Mouse (Mus musculus): Measurements from ENCODE around the gene Rapgef5.
A peak's percentile ranks its signal among the peaks of the same experiment; 100 is the strongest.

Gene Rapgef5

DNA sequence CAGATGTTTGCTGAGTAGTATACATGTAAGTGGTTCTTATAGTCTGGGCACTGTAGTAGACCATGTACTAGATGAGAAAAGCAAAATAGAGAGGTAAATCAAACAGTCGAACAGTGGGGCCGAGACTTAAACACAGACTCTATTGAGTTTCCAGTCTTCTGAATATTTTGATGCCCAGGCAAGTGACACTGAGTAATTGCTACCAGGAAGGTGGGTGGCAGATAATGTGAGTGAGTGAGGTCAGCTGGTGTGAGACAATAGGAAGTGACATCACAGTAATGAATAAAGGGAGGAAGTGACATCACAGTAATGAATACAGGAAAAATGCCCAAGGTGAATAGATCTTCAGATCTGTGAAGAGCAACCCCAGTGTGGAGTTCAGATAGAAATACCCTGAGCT, at the start of gene Rapgef5:
Gene Rapgef5, plus strand, starts transcription at position 301 of the 400 bp plus-strand sequence.
- no peak for TF ChIP-seq GATA4 (IDR thresholded peaks at IDR 0.05; ENCODE audit: insufficient replicate concordance, low read length)

DNA sequence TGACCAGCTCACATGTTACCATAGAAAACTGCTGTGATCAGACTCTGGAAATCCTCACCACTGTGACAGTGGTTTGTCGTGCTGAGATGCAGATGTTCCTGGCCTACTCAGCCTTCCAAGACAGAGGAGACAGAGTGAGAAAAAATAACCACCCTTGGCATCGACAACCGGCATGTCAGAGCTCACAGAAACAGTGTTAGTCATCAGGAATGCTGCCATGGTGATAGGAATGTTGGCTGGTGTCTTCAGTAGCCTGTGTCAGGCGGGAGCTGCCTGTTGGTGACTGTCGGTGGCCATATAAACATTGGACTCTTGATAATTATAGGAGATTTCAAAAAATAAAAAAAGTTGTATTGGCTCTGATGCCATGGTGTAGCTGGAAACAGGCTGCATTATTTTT, 48.0 kb upstream of the Rapgef5 start:
- TF ChIP-seq GATA4 (IDR thresholded peaks at IDR 0.05; ENCODE audit: insufficient replicate concordance, low read length) = no peak

DNA sequence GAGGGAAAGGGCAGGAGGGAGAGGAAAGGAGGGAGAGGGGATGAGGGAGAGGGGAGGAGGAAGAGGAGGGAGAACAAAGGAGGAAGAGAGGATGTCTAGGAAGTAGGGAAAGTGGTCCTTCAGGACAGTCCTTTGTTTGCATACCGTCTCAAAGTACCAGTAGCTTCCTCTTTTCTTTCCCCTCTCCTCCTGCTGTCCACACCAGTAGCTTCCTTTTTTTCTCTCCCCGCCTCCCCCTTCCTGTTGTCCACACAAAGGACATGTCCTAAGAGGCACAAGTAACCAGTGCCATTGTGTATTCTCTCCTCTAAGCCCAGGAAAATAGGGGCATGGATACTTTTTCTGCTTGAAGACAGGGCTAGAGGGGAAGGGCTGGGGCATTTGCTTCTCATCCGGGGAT, 37.3 kb upstream of the Rapgef5 start:
- TF ChIP-seq GATA4 (IDR thresholded peaks at IDR 0.05; ENCODE audit: insufficient replicate concordance, low read length) = no peak

DNA sequence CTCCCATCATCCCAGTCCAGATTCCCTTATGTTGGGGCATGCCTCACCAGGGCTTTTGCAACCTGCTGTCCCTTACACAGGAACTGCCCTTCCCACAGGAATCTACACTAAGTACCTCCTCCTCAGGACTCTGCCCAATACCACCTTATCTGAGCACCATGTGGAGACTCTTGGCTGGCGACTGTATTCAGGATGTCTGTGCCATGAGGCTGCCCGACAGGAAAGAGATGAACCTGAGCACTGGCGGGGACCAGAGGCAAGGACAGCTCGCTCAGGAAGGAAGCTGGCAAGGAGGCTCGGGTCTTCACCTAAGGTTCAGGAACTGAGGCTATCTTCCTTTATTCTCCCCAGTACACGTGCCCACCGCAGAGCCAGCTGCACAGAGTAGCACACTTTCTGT, 36.6 kb upstream of the Rapgef5 start:
- TF ChIP-seq GATA4 (IDR thresholded peaks at IDR 0.05; ENCODE audit: insufficient replicate concordance, low read length) = peak; percentile 47; the same call in 1 of the 2 replicates

DNA sequence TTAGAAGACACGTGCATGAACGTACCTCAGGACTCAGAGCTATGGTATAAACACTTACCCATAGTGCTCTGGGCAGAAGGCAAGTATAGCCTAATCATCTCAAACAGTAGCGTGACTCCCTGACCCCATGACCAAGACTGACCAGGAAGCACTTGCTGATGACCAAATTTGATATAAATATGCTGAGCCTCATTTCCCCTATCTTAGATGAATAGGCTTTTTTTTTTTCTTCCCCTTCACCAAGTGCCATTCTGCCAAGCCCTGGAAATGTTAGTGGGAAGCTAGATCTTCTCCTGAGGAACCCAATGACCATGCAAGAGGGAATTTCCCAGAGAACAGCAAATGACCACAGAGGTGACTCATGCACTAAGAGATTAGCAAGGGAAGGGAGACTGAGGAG, 35.3 kb upstream of the Rapgef5 start:
- TF ChIP-seq GATA4 (IDR thresholded peaks at IDR 0.05; ENCODE audit: insufficient replicate concordance, low read length) = no peak; the same call in 1 of the 2 replicates

DNA sequence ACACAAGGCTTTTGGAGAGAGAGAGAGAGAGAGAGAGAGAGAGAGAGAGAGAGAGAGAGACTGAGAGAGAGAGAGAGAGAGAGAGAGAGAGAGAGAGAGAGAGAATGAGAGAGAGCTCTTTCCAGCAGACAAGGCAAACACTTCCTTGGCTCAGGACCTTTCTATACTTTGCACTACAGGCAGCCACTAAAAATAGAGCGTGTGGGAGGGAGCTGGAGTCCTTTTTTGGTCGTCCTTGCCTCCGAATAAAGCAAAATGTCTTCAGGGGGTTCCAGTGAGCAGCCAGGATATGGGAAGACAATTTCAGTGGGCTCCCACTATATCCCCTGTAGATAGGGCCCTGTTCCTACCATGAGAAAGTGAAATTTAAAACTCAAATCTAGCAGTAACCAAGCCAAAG, 33.6 kb upstream of the Rapgef5 start:
- no peak for TF ChIP-seq GATA4 (IDR thresholded peaks at IDR 0.05; ENCODE audit: insufficient replicate concordance, low read length)

DNA sequence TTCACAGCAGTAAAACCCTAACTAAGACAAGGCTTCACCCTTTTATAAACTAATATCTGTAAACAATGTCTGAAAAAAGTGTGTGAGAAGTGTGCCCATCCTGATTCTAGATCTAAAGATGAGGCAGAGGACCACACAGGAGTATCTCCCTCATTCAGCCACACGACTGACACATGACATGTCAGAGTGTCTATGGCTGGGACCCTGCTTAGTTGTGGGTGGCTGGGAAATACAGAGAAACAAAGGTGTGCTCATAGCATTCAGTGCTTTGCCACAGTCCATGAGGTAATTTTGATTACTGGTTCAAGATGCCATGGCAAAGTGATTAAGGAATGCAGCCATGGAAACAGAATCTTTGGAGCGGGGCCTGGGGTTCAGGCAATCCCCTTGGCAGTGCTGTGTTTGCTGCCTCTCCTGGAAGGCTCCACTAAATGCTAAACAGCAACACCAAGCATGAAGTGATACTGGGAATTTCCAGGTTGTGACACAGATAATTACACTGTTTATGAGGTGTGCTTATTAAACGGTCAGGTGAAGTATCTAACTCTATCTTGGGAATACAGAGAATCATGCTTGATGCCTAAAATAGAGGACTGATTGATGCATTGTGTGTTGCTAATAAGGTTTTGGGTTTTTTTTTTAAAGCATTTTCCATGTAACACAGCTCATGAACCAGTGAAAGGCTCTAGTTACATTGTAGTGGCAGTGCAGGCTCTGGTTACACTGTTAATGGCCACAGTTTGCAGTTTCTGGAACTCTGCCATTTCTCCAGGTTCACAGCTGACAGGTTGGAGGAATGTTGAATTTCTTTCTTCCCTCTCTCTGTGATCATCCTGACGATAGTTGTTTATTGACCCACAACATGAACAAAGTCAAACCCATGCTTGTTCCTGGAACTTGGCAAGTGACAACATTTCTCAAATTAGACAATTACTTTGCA, 29.9 kb upstream of the Rapgef5 start:
- TF ChIP-seq GATA4 (IDR thresholded peaks at IDR 0.05; ENCODE audit: insufficient replicate concordance, low read length) = no peak

DNA sequence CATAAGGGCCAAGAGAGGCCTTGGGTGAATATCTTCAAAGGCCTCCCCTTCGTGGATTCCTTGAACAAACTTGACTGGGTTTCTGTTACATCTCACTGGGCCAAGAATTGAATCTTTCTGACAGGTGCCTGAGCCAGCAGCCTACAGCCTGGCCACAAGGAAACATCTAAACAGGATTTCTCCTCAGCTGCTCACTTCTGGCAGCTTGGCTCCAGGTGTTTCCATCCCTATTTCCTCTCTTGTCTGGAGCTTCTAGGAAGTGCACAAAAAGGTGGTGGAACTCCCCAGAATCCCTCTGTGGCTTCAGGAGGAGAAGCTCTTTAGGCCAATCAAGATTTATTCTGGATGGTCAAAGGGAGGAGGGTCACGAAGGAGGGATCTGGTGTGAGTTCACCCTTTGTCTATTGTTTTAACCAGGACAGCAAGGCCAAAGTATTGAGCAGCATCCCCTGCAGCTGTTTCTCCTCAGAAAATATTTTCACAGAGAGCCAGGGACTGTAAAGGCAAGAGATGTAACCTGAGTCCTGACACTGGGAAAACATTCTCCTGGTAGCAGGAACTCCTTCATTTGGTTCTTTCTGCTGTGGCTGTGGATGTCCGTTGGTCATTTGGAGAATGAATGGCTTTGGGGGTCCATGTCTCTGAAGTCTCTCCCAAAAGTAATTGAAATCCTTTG, 19.6 kb upstream of the Rapgef5 start:
- no peak for TF ChIP-seq GATA4 (IDR thresholded peaks at IDR 0.05; ENCODE audit: insufficient replicate concordance, low read length)

DNA sequence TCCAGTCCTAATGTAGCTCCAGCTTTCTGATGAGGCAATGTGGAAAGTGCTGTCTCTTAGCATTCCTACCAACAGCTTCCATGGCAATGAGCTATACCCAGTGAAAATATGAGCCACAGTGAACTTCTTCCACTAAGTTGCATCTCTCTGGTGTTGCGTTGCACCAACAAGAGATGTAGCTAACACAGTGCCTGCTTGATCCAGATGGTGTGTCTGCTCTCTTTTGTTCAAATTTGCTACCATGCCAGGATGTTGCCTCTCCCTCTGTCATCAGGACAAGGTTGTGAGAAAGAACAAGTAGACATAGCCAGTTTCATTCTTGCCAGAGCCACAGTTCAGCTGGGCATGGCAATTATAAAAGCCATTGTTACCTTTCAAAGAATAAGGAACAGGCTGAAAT, 18.9 kb upstream of the Rapgef5 start:
- TF ChIP-seq GATA4 (IDR thresholded peaks at IDR 0.05; ENCODE audit: insufficient replicate concordance, low read length) = no peak

DNA sequence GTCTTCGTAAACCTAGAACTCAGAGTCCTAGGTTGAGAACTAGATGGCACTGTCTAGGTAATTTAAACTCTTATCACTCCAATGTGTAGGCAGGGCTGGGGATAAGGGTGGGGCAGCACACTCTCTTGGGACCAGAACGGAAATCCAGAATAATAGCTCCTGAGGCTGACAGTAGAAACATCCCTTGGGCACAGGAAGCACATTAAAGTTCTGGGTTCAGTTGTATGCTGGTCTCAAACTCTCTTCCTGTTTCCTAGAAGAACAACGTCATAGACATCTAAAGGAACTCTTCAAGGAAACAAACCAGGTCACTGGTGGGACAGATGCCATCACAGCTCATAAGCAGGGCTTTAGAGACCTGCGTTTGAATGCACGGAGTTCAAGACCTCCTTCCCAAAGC, 17.0 kb upstream of the Rapgef5 start:
- TF ChIP-seq GATA4 (IDR thresholded peaks at IDR 0.05; ENCODE audit: insufficient replicate concordance, low read length) = no peak

DNA sequence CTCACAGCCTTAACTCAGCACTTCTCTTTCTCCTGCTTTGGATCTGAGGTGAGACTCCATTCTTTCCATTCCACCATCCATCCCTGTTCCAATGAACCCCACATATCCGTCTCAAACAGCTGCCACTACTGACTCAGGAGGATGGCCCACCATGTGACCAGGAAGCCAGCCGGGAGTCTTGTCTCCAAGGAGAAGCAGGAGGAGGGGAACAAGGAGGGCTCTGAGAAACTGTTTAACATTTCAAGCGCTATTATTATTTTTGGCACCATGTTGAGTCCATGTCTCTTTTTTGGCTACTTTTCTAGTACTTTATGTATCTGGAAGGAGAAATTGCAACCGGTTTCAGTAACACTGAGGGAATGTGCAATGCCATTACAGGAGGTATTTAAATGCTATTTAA, 15.1 kb upstream of the Rapgef5 start:
- no peak for TF ChIP-seq GATA4 (IDR thresholded peaks at IDR 0.05; ENCODE audit: insufficient replicate concordance, low read length)

DNA sequence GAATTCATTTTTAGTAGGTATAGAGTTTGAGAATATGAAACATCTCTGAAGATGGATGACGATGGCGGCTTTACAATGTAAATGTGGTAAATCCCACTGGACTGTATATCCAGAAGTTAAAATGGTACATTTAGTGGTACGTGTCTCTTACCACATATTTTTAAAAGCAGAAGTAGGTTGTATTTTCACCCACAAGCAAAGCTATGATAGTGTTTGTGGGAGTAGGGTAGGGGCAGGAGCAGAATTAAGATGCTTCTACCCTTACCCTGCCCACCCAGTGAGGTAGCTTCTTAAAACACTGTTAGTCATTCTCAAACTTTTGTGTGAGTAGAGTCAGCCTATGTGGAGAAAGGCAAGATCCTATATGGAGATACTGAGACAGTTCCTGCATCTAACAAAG, 13.4 kb upstream of the Rapgef5 start:
- no peak for TF ChIP-seq GATA4 (IDR thresholded peaks at IDR 0.05; ENCODE audit: insufficient replicate concordance, low read length)

DNA sequence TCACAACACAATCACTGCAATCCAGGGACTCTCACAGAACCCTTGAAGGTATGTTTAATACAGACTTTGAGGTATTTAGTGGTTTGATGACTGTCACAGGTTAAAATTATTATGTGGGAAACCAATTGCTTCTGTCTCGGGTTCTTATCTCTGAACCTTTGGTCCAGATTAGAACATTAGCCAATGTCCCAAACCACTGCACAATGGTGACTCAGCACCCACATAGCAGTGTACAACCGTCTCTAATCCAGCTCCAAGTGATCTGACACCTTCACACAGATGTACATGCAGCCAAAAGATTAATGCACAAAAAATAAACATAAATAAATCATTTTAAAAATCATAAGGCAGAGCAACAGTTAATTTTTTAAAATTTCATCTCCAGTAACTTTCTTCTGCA, 11.1 kb upstream of the Rapgef5 start:
- no peak for TF ChIP-seq GATA4 (IDR thresholded peaks at IDR 0.05; ENCODE audit: insufficient replicate concordance, low read length)

DNA sequence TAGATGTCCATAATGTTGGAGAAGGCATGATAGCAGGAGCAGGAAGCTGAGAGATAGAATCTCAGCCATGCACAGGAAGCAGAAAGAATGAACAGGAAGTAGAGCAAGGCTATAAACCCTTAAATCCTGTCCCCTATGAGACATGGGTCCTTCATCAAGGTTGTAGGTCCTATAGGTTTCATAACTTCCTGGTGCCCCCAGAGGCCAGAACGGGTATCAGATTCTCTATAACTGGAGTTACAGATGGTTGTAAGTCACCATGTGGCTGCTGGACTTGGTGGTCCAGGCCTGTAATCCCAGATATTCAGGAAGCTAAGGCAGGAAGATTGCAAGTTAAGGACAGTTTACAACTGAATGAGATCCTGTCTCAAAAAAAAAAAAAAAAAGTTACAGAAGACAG, 8.5 kb upstream of the Rapgef5 start:
- no peak for TF ChIP-seq GATA4 (IDR thresholded peaks at IDR 0.05; ENCODE audit: insufficient replicate concordance, low read length)

DNA sequence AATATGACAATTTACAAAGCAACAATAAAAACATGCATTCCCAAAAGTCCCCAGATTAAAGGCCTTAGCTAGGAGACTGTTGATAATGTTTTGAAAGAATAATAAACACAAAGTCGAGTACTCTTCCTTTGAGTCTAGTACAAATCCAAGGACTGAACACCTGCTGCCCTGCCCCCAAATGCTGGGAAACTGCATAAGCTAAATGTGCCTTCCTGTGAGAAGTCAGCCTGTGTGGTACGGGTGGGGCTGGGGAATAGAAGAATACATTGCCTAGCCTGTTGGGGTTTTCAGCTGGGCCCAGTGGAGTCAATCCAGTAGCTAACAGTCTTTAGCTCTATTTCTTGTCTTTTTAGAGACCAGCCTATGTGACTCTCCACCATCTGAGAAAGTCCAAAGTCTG, 6.4 kb upstream of the Rapgef5 start:
- TF ChIP-seq GATA4 (IDR thresholded peaks at IDR 0.05; ENCODE audit: insufficient replicate concordance, low read length) = no peak

DNA sequence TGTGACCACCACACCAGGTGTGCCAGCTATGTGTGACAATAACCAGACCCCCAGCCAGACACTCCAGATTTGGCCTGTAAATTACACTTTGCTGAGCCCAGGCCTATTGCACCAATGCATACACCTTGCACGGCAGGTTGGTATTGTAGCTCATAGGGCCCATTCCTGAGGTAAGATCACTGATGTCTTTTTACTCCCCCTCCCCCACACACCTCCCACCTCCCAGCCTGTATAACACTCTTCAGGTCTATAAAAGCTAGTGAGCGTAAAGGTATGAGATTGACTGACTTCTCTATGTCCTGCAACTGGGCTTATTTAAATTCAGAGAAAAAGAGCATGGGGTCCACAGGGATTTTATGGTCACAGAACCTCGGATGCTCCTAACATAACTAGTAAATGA, 3.8 kb upstream of the Rapgef5 start:
- TF ChIP-seq GATA4 (IDR thresholded peaks at IDR 0.05; ENCODE audit: insufficient replicate concordance, low read length) = no peak
